Mouse (Mus musculus): ENCODE data around the gene Astn1.

GRCm38 (mm10) chr1:158453587-158453986 lies 91.5 kb downstream of the Astn1 start:
- TF ChIP-seq EP300 (IDR thresholded peaks at IDR 0.05; ENCODE audit: insufficient read depth, low read depth, low read length), result no peak
- TF ChIP-seq POLR2A (IDR thresholded peaks at IDR 0.05; ENCODE audit: insufficient read depth, low read depth, low read length), result no peak

All from heart, adult 2 months (tissue).